Mouse (Mus musculus) heart, embryonic 16.5 days (tissue): ENCODE results near the gene Tma7. TPM values are rescaled to one million over a fixed set of nuclear protein-coding genes. Genes with fewer than 3 reads are reported as not detected.
A peak's percentile ranks its signal among the peaks of the same experiment; 100 is the strongest.

Experiments
- ATAC-seq: fragments of 200-750 bp; cut with Nextera tagmentation; replicated peaks from 2 replicates; pipeline ENCODE4 v1.8.0; 2017; ENCODE audit warnings: moderate number of reproducible peaks; ENCODE audit not compliant: insufficient read depth, low FRiP score; ENCODE audit errors: extremely low read depth
- H3K27ac ChIP-seq: fragments of 300-500 bp; sonication (generic); 2 replicates; pipeline ENCODE4 v1.5.1; 2014; ENCODE audit warnings: mild to moderate bottlenecking, low read length, control low read depth, moderate library complexity
- H3K27me3 ChIP-seq: fragments of 300-500 bp; sonication (generic); 2 replicates; pipeline ENCODE4 v1.6.1; 2014; ENCODE audit warnings: low read length, mixed read lengths; ENCODE audit not compliant: control insufficient read depth, insufficient read depth
- H3K36me3 ChIP-seq: fragments of 300-500 bp; sonication (generic); 2 replicates; pipeline ENCODE4 v1.6.1; 2014; ENCODE audit not compliant: control insufficient read depth, insufficient read depth
- H3K4me1 ChIP-seq: fragments of 300-500 bp; sonication (generic); 2 replicates; pipeline ENCODE4 v1.6.1; 2014; ENCODE audit warnings: low read length, mixed read lengths; ENCODE audit not compliant: control insufficient read depth, insufficient read depth
- H3K4me2 ChIP-seq: fragments of 300-500 bp; sonication (generic); 2 replicates; pipeline ENCODE4 v1.6.1; 2014; ENCODE audit warnings: low read depth, mild to moderate bottlenecking, control low read depth, low read length
- H3K4me3 ChIP-seq: fragments of 300-500 bp; sonication (generic); 2 replicates; pipeline ENCODE4 v1.5.1; 2014; ENCODE audit warnings: mild to moderate bottlenecking, control low read depth, low read length
- H3K9ac ChIP-seq: fragments of 300-500 bp; sonication (generic); 2 replicates; pipeline ENCODE4 v1.6.1; 2014; ENCODE audit warnings: low read length, control low read depth
- H3K9me3 ChIP-seq: fragments of 300-500 bp; sonication (generic); replicated peaks from 2 replicates; pipeline ENCODE4 v1.6.1; 2016; ENCODE audit warnings: low read length; ENCODE audit not compliant: control insufficient read depth
- WGBS: fragments of 180-500 bp; shearing (Covaris S2); extraction: QIAGEN DNeasy Blood & Tissue Kit; methylation state at CpG from one replicate; pipeline ENCODE4 v1.1.7; 2014; 5-methylcytosine and 5-hydroxymethylcytosine counted together
- polyA plus RNA-seq: library from polyadenylated mRNA; unstranded; fragments of >200 nt; fragmentation: Nextera tagmentation; extraction: Ambion mirVana; gene quantifications from 2 replicates; pipeline ENCODE4 v1.2.1, GENCODE M21; 2015

Tma7 gene
- polyA plus RNA-seq, 1 experiment from 2014 or later = 431 TPM

DNA sequence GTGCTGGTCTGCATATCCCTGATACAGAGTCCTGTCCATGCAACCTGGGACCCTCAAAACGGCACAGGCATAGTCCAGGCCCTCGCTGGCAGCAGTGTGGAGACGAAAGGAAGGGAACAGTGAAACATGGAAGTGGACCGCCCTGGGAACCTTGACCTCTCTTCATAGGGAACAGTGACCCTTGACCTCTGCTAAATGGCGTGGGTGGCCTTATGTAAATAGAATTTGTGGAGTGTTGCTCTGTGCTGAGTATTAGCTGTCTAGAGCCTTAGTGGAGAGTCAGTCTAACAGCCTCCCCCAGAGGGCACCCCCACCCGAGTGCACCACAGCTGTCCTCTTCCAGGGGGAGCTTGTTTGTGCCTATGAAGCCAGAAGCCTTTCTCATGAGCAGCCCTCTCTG, 10.4 kb upstream of the Tma7 start:
- Histone ChIP-seq H3K4me3 (no peak overlapping the region), H3K36me3 (no peaks in the 10 kb centered on the region)

DNA sequence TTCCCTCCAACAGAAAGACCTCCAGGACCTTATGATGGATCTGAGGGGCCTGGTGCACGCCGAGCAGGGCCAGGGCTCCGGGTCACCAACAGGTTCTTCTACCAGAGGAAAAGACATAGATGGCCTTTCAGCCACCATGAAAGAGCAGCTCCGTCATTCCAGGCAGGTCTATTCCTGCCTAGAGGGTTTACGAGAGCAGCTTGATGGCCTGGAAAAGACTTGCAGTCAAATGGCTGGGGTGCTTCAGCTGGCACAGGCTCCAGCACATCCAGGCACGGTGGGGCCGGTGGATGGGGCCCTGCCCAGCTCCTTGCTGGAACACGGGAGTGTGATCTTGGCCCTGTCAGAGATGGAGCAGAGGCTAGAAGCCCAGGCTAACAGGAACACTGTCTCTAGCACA, 9.4 kb upstream of the Tma7 start:
- Histone ChIP-seq H3K36me3 (no peaks in the 10 kb centered on the region), H3K9me3 (no peaks in the 10 kb centered on the region), H3K27me3 (no peaks in the 10 kb centered on the region), H3K9ac (no peak overlapping the region), H3K4me3 (no peak overlapping the region), H3K27ac (no peak overlapping the region), H3K4me1 (peaks cover 24% of the 10 kb centered on the region), H3K4me2 (no peak overlapping the region)
- ATAC-seq = no peak
- WGBS = 86% methylated on average over 8 of the region's 8 CpGs

More for the DNA sequence above, 10.4 kb upstream of the Tma7 start:
- 63% methylated on average over 6 of the region's 6 CpGs for WGBS
- H3K9me3 ChIP-seq = no peaks in the 10 kb centered on the region
- no peak overlapping the region for H3K9ac ChIP-seq
- H3K4me2 ChIP-seq = no peak overlapping the region
- peak overlapping the region; percentile 2; the same call in 1 of the 2 replicates for H3K27ac ChIP-seq
- no peak for ATAC-seq
- no peaks in the 10 kb centered on the region for H3K27me3 ChIP-seq
- H3K4me1 ChIP-seq = peaks cover 32% of the 10 kb centered on the region

DNA sequence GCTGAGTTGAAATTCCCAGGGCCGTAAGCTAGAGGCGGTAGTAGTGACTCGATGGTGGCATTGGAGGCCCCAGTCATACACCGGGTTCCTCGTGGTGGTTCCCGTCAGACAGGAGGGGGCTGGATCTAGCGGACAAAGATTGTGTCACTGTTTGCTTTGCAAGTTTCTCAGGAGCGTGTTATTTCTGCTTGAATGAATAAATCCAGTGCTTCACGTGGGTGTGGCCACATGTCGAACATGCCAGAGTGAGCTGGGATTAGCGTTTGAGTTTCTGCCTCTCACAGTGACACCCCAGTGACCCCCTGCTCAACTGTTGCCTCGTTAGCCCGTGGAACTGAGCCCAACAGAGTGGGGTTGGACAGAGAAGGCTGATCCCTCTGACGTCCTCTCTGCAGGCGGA, 8.1 kb upstream of the Tma7 start:
- no peaks in the 10 kb centered on the region for H3K27me3 ChIP-seq
- H3K9ac ChIP-seq = no peak overlapping the region
- no peak for ATAC-seq
- H3K4me3 ChIP-seq = no peak overlapping the region
- H3K4me2 ChIP-seq = no peak overlapping the region
- no peaks in the 10 kb centered on the region for H3K36me3 ChIP-seq
- no peak overlapping the region for H3K27ac ChIP-seq
- 74% methylated on average over 15 of the region's 15 CpGs for WGBS
- no peaks in the 10 kb centered on the region for H3K9me3 ChIP-seq
- peaks cover 18% of the 10 kb centered on the region for H3K4me1 ChIP-seq

DNA sequence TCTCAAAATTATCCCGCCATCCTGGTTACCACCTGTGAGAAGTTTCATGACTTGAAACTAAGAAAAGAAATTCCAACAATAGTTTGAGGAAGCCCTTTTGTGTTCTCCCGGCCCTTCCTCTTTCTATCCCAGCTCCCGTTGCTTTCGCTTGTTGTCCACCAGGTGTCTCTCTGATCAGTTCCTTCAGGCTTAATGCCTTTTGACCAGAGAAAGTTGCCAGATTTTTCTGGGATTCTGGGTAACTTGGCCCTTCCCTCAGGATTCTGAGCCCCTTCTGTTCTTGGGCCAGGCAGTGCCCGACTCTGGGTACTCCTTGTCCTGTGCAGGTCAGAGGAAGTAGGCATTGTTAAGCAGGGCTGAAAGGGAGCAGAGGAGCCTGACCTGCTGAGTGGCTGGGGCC, 5.6 kb upstream of the Tma7 start:
- no peak for ATAC-seq
- Histone ChIP-seq H3K36me3 (no peaks in the 10 kb centered on the region), H3K27me3 (no peaks in the 10 kb centered on the region), H3K4me3 (no peak overlapping the region), H3K9me3 (no peaks in the 10 kb centered on the region), H3K27ac (no peak overlapping the region), H3K9ac (peak overlapping the region; percentile 14; the same call in 1 of the 2 replicates), H3K4me2 (no peak overlapping the region), H3K4me1 (peaks cover 6% of the 10 kb centered on the region)
- WGBS = 14% methylated on average over 5 of the region's 5 CpGs

DNA sequence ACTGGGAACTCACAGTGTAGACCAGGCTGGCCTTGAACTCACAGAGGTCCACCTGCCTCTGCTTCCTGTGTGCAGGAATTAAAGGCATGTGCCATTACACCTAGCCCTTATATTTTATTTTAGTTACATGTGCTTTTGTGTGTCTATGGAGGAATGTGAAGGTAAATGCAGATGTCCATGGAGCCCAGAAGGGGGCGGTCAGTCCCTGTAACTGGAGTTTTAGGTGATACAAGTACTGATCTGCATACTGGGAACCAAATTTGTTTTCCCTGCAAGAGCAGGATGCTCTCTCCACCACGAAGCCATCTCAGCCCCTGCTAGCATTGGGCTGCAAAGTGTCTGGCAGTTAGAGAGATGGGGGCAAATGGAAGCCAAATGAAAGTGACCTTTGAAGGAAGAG, 2.5 kb upstream of the Tma7 start:
- ATAC-seq = no peak
- Histone ChIP-seq H3K4me3 (no peak overlapping the region), H3K36me3 (peaks cover 3% of the 10 kb centered on the region; the same call in 1 of the 2 replicates), H3K4me1 (peaks cover 20% of the 10 kb centered on the region), H3K9ac (no peak overlapping the region), H3K27ac (no peak overlapping the region), H3K27me3 (no peaks in the 10 kb centered on the region), H3K9me3 (no peaks in the 10 kb centered on the region), H3K4me2 (no peak overlapping the region)
- 21% methylated on average over 2 of the region's 2 CpGs for WGBS

DNA sequence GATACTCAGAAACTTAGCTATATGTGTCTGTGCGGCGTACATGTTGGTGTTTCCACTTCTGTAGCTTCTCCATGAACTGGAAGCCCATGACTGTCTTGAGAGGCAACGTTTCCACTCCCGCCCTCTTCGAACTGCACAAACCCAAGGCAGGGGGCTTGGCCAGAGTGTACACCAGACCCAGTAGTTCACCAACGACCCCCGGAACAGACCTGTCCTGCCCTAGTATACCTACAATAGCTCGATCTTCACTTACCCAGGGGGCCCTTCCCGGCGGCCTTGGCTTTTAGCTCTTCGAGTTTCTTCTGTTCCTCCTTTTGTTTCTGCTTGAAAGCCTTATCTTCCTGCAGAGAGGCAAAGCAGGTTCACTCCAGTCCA, 651 bp downstream of the Tma7 start:
- ATAC-seq = peak; percentile 28; the same call in 1 of the 2 replicates
- Histone ChIP-seq H3K27ac (peak overlapping the region; percentile 73), H3K4me2 (peak overlapping the region; percentile 83), H3K9me3 (no peaks in the 10 kb centered on the region), H3K4me3 (peak overlapping the region; percentile 93), H3K4me1 (peaks cover 20% of the 10 kb centered on the region), H3K27me3 (no peaks in the 10 kb centered on the region), H3K36me3 (peaks cover 15% of the 10 kb centered on the region; the same call in 1 of the 2 replicates), H3K9ac (peak overlapping the region; percentile 87)
- WGBS = 3% methylated on average over 11 of the region's 11 CpGs

DNA sequence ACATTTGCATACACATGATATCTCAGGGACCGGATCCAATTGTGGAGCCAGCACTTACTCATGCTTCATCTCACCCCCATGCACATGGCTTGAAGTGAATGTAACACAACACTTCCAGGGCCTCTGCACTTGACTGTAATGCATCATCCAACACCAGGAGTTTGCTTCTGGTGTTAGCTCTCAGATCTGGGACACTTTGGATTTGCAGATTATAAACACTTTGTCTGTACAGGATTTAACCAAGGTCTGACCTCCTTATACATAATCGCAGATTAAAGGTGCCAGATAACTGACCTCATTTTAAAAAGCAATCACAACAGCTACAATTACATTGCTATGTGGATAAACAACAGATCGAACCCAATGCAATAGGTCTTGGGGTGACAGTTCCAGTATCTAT, 1.9 kb downstream of the Tma7 start:
- Histone ChIP-seq H3K9ac (no peak overlapping the region), H3K4me2 (no peak overlapping the region), H3K27me3 (no peaks in the 10 kb centered on the region), H3K4me3 (no peak overlapping the region), H3K9me3 (no peaks in the 10 kb centered on the region), H3K27ac (no peak overlapping the region), H3K36me3 (peaks cover 15% of the 10 kb centered on the region; the same call in 1 of the 2 replicates), H3K4me1 (peaks cover 20% of the 10 kb centered on the region)
- ATAC-seq = no peak
- WGBS = 80% methylated on average over 3 of the region's 3 CpGs

DNA sequence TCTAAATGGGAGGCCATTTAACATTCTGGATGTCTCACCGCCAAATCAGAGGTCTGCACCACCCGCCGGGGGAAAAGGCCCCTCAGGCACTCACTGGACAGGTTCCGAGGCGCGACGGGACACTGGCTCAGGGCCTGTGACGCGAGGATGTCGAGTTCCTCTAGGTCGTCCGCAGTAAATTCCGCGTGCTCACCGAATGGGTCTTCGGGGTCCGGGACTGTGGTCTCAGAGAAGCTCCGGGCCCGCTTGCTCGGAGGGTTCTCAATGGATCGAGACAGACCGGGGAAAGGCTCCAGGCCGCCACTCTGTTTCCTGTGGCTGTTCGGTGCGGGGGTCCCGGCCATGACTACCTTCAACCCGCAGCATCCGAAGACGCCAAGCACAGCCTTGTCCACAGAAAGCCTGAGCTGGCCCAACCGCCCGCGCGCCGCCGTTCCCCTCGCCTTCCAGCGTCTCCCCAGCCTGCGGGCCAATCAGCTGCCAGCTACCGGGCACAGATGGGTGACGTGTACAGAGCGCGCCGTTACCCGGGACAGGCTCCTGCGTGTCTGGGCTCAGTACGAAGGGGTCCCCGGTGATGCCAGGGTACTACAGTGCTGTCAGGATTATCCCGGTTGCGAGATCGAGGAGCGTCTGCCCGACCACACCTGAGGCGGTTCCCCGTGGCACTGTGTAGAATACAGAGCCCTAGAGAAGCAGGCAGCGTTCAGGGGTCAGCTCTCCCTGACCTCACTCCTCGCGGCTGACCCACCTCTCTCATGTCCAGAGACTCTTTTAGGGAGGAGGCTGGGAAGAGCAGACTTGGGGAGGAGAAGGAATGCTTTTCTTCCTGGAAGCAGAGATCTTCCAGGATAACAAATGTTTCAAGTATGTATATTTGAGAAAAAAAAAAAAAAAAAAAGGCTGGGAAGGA, 8.5 kb downstream of the Tma7 start, which contains the start of gene Atrip:
TSS of gene Atrip (minus strand) at position 464 of the 913 bp plus-strand sequence.
- Histone ChIP-seq H3K27me3 (no peaks in the 10 kb centered on the region), H3K9me3 (no peaks in the 10 kb centered on the region), H3K4me2 (peak within 1 kb of the TSS; percentile 99), H3K4me3 (peak within 1 kb of the TSS; percentile 93), H3K4me1 (peaks cover 14% of the 10 kb centered on the region), H3K9ac (peak within 1 kb of the TSS; percentile 96), H3K27ac (peak within 1 kb of the TSS; percentile 72), H3K36me3 (peaks cover 33% of the 10 kb centered on the region)
- WGBS = under 1% methylated on average over 57 of the region's 57 CpGs
- peak; percentile 97 for ATAC-seq

DNA sequence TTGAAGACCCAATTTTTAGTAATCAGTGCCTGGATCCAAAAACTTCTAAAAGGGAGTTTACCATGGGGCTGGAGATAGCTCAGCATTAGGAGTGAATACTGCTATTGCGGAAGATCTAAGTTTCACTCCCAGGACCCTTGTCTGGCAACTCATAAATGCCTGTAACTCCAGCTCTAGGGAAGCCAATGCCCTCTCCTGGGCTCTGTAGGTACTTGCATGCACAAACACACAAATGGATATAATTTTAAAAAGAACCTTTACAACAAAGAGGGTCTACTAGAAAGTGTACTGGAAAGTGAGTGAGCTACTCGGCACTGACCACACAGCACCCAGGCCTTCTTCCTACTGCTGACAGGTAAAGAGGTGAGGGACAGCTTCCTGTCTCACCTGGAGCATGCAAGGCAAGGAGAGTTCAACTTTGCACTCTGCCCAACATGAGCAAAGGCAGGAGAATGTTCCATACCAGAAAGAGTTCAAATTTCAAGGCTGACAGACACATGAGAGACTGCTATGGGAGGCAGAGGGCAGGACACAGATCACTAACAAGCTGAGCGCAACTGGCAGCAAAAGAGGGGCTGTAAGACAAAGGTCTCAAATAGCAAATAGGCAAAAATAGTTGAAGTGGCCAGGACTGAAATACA, 14.2 kb downstream of the Tma7 start:
- Histone ChIP-seq H3K36me3 (peaks cover 62% of the 10 kb centered on the region), H3K9me3 (no peaks in the 10 kb centered on the region), H3K27ac (no peak overlapping the region), H3K4me3 (no peak overlapping the region), H3K4me2 (no peak overlapping the region), H3K4me1 (peaks cover 7% of the 10 kb centered on the region), H3K9ac (no peak overlapping the region), H3K27me3 (no peaks in the 10 kb centered on the region)
- 95% methylated on average over 3 of the region's 3 CpGs for WGBS
- no peak for ATAC-seq
